Comparison of ENCODE assay signal across 8 mouse cellular contexts in the genomic region with DNA sequence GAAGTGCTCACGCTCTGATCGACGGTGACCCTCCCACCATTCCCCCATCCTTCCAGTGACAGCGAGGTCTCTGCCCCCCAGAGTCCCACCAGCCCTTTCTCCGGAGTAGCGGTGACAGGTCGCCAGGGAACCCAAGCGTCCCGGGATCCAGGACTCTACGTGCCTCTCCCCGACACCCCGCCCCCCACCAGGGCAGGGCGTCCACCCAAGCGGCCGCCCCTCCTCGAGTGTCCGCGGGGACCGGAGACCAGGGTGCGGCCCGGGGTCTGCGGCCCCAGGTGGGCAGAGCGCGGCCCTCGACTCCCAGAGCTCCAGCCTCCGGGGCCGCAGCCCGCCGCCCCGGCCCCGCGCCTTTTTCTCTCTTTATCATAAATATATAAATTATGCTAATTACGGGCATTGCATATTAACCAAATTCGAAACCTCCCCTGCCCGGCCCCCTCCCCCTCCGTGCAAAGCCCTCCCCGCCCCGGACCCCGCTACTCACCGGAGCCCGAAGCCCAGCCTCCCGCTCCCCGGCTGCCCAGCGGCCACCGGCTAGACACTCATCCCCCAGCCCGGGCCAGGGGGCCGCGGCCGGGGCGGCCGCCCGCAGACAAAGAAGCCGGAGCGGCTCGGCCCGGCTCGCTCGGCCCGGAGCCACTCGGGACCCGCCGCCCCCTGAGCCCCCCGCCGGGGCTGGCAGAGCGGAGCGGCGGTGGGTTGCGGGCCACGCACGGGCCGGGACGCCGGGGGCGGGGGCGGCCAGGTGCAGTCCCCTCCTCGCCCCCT. TPM values are rescaled to one million over a fixed set of nuclear protein-coding genes. Genes with fewer than 3 reads are reported as not detected.
DNase-seq lines count a peak whose midpoint lies in the region; ATAC-seq lines count a peak whose summit lies in the region.

TSS of gene Pou6f1 (minus strand) at position 709 of the 771 bp plus-strand sequence.

- no peak within 1 kb of the TSS for H3K27ac ChIP-seq in intestine, embryonic 14.5 days (ENCODE audit: low read depth)
- H3K27ac ChIP-seq in stomach, embryonic 14.5 days (ENCODE audit: low read length): peak within 1 kb of the TSS; percentile 21; the same call in 1 of the 2 replicates

- peak within 1 kb of the TSS; percentile 97 for H3K4me2 ChIP-seq in intestine, embryonic 14.5 days (ENCODE audit: low read length)
- H3K4me2 ChIP-seq in stomach, embryonic 14.5 days (replicated peaks; ENCODE audit: low read depth, low read length): peak within 1 kb of the TSS; percentile 98

- DNase-seq in cerebellum, postnatal 14 days: peak; percentile 69 to 77
- peak in 1 of 2 experiments; percentile 45 for DNase-seq in gastrocnemius, postnatal 4 days (ENCODE audit: low spot score in 2 of 2)
- DNase-seq in intestine, embryonic 14.5 days (ENCODE audit: low spot score): peak; percentile 76
- DNase-seq in left cerebral cortex, postnatal 10 days (ENCODE audit: extremely low spot score in 1 of 2, low spot score in 2 of 2): peak in 1 of 2 experiments; percentile 78
- DNase-seq in mesoderm, embryonic 11.5 days (ENCODE audit: low read depth, low spot score): peak; percentile 22

- H3K9me3 ChIP-seq in erythroblast, embryonic 14.5 days (ENCODE audit: control insufficient read depth, low read length): peaks cover 4% of the 10 kb centered on the region; the same call in 1 of the 2 replicates
- H3K9me3 ChIP-seq in intestine, embryonic 14.5 days (ENCODE audit: control insufficient read depth, low read length): no peaks in the 10 kb centered on the region
- H3K9me3 ChIP-seq in stomach, embryonic 14.5 days (ENCODE audit: control insufficient read depth, low read depth, low read length): no peaks in the 10 kb centered on the region

- H3K4me1 ChIP-seq in erythroblast, embryonic 14.5 days (ENCODE audit: control insufficient read depth): peaks cover 4% of the 10 kb centered on the region
- peaks cover 7% of the 10 kb centered on the region; the same call in 1 of the 2 replicates for H3K4me1 ChIP-seq in intestine, embryonic 14.5 days (replicated peaks; ENCODE audit: control insufficient read depth, insufficient read depth, low read length)
- 0 out of 2 replicates have a peak, but pooled peaks cover 4% of the 10 kb centered on the region for H3K4me1 ChIP-seq in stomach, embryonic 14.5 days (ENCODE audit: control insufficient read depth, insufficient read depth, low read length)

- peaks cover 80% of the 10 kb centered on the region for H3K27me3 ChIP-seq in erythroblast, embryonic 14.5 days (ENCODE audit: control insufficient read depth)
- peaks cover 20% of the 10 kb centered on the region; the same call in 1 of the 2 replicates for H3K27me3 ChIP-seq in intestine, embryonic 14.5 days (replicated peaks; ENCODE audit: control insufficient read depth, insufficient read depth, low read length)
- H3K27me3 ChIP-seq in stomach, embryonic 14.5 days (ENCODE audit: control insufficient read depth, insufficient read depth, low read length): no peaks in the 10 kb centered on the region

- under 1% methylated on average over 66 of the region's 76 CpGs for WGBS in intestine, embryonic 14.5 days
- under 1% methylated on average over 71 of the region's 76 CpGs for WGBS in stomach, embryonic 14.5 days

- H3K36me3 ChIP-seq in erythroblast, embryonic 14.5 days (ENCODE audit: control insufficient read depth): no peaks in the 10 kb centered on the region
- no peaks in the 10 kb centered on the region for H3K36me3 ChIP-seq in intestine, embryonic 14.5 days (ENCODE audit: control insufficient read depth, insufficient read depth, low read length)
- H3K36me3 ChIP-seq in stomach, embryonic 14.5 days (ENCODE audit: control insufficient read depth, insufficient read depth, low read length): no peaks in the 10 kb centered on the region

- peak within 1 kb of the TSS; percentile 85 for H3K9ac ChIP-seq in intestine, embryonic 14.5 days (ENCODE audit: low read length)
- peak within 1 kb of the TSS; percentile 69 for H3K9ac ChIP-seq in stomach, embryonic 14.5 days (replicated peaks; ENCODE audit: low read depth, low read length)

- intact Hi-C loops in left cerebral cortex, postnatal 10 days (cut with DNase I): loop anchor here (5.0 kb wide), 1 partner anchor 47 kb away; the partner anchor contains the start of gene Tfcp2

- ATAC-seq in erythroblast, adult 5-6 weeks (replicated peaks; ENCODE audit: low FRiP score, poor library complexity, severe bottlenecking): no peak
- ATAC-seq in intestine, embryonic 14.5 days (replicated peaks; ENCODE audit: low FRiP score, low TSS enrichment, low read depth): peak; percentile 66
- ATAC-seq in stomach, embryonic 14.5 days (ENCODE audit: insufficient number of reproducible peaks, insufficient read depth, low FRiP score, low read depth): peak; percentile 73; the same call in 1 of the 2 replicates

- H3K4me3 ChIP-seq in erythroblast, embryonic 14.5 days (replicated peaks): peak within 1 kb of the TSS; percentile 36
- H3K4me3 ChIP-seq in intestine, embryonic 14.5 days (ENCODE audit: low read depth, low read length): peak within 1 kb of the TSS; percentile 67
- peak within 1 kb of the TSS; percentile 74 for H3K4me3 ChIP-seq in stomach, embryonic 14.5 days (ENCODE audit: low read depth, low read length)

RNA-seq across cellular contexts. Expression of gene Pou6f1, which starts in this region (rescaled TPM):
- polyA plus RNA-seq in erythroblast, embryonic 14.5 days (2012): 0.04 and 0.05 TPM in 2 replicates
- 1.2 and 1.9 TPM in 2 replicates for total RNA-seq in erythroblast, adult 5-6 weeks (2015; ENCODE audit: low replicate concordance)
- total RNA-seq in erythroblast, adult 5-6 weeks (2017; ENCODE audit: low replicate concordance): 0.28 TPM in 1 of 2 replicates, not detected in the other
- 10 to 100 TPM; 15.2 TPM for total RNA-seq in gastrocnemius, postnatal 4 days (2021)
- polyA plus RNA-seq in intestine, embryonic 14.5 days (2014; fragmentation: Nextera tagmentation; extraction: Ambion mirVana): 6.9 and 7.6 TPM in 2 replicates
- 100 to 1,000 TPM; 102 to 120 TPM for total RNA-seq in left cerebral cortex, postnatal 10 days (2021)
- 9.3 and 9.6 TPM in 2 replicates for polyA plus RNA-seq in stomach, embryonic 14.5 days (2014; fragmentation: Nextera tagmentation; extraction: Ambion mirVana)

Comparison
In these comparisons a context has a peak if more than half of its experiments do, and no peak if none do; other contexts are left out.
1. RNA of gene Pou6f1 (total RNA-seq): 102 to 120 TPM in left cerebral cortex, postnatal 10 days and 15.2 TPM in gastrocnemius, postnatal 4 days; 0.28 to 1.9 TPM in erythroblast, adult 5-6 weeks; every median in the first group is over 4 times any median in the second.
2. RNA of gene Pou6f1 (total RNA-seq): 102 to 120 TPM in left cerebral cortex, postnatal 10 days; 15.2 TPM in gastrocnemius, postnatal 4 days; every median in the first group is over 4 times any median in the second.
3. Peak in every context shown above with its lines, with median percentiles within 50 percentile points of each other: H3K4me3 ChIP-seq.